Mouse (Mus musculus): ENCODE results near the gene 4931417E11Rik.

4931417E11Rik gene

GRCm38 (mm10) chr6:73469567-73469966, at the start of gene 4931417E11Rik:
TSS of gene 4931417E11Rik (minus strand) at chr6:73469667.
- DNase-seq: no peak

DNA sequence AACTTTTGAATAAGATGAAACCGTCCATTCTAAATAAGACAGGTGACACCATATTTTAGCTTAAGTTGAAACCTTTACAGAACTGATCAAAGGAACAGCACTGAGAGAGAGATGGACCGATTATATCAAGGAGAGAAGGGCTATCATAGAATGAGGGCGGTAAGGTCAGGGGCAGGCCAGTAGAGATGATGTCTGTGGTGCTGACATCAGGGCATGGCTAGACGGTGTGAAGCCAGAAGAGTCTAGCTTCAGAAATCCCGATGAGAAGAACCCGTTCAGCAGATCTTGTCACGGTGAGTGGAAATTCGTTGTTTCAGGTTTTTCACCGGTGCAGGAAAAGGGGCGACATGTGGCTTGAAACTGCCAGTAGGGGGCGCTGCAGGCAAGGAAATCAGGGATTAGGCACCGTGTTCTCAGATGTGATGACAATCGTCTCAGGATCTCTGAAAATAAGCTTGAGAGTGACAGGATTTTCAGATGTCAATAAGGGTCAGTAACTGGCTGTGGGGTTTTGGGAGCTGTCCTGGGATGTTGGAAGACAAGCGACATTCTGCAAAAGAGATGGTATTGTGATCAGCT, 48.4 kb upstream of the 4931417E11Rik start:
- peak; percentile 1 for DNase-seq

- DNase-seq: no peak
Observed at GRCm38 (mm10) chr6:73512907-73513306, 43.4 kb upstream of the 4931417E11Rik start.

GRCm38 (mm10) chr6:73499631-73500030, 30.2 kb upstream of the 4931417E11Rik start:
- no peak for DNase-seq

DNA sequence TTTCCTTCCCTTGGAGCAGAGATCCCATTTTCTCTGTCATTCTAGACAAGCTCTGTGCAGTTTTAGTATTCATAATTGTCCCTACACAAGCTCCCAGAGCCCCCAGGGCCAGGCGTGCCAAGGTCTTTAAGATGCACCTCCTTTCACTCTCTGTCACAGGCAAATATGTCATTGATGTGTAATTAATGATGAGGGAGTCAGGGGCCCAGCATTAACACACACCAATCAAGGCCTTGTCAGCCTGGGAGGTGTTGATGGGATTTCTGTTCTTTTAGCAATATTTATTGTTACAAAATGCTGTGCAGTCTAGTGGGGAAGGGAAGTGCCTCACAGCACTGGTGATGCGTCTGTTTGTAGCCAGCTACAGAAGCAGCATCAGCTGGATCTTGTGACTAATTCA, 27.9 kb upstream of the 4931417E11Rik start:
- no peak for DNase-seq

DNA sequence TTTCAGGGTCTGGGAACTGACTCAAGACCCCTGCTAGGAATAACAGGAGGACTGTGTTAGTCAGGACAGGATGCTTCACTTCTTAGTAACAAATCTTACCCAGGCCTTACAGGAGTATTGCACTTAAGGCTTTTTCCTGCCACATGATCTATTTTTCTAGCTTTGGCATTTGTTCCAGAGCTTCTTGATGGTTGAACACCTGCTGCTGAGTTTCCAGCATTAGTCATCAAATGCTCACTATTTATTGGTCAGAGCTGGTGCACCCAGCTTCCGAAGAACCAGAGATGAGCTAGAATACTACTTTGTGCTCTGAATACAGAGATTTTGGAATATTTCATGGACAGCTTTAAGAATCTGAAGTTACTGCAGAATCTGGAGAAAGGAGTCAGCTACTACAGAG, 21.1 kb upstream of the 4931417E11Rik start:
- no peak for DNase-seq

- DNase-seq: no peak
Observed at GRCm38 (mm10) chr6:73485616-73486015, 16.1 kb upstream of the 4931417E11Rik start.

GRCm38 (mm10) chr6:73466084-73466483, 3.4 kb downstream of the 4931417E11Rik start:
- DNase-seq: no peak

DNA sequence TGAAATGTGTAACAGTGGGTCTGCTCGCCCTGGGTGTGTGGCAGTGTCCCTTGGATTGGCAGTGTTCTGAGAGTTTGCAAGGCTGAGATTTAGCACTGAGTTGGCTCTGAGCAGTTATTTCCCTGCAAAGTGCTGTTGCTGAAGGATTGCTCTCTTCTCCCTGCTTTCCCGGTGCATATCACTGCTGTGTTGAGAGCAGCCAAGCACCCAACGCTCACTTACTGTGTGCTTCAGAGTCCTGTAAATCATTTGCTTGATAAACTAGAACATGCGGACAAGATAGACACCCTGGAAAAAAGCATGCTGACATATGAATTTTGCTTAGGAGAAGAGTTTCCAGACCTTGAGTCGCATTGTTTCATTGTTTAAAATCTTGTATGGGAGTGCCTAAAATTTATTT, 6.9 kb downstream of the 4931417E11Rik start:
- DNase-seq: no peak

DNA sequence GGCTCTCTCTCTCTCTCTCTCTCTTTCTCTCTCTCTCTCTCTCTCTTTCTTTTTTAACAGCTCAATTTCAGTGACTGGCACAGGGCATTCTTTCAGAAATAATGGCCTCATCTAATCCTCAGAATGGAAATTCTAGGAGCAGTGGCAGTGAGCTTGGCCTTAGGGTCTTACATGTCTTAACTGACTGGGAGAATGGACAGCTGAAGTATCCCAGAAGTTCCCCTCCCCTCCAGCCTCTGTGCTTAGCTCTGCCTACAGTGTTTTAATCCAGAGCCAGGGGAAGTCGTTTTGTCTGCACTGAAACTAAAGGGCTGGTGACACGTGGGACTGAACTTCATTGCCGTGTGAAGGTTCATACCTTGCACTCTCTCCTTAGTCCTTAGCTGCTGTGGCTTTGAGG, 35.6 kb downstream of the 4931417E11Rik start:
- no peak for DNase-seq

GRCm38 (mm10) chr6:73428618-73429336, 40.7 kb downstream of the 4931417E11Rik start:
- DNase-seq: no peak

GRCm38 (mm10) chr6:73427273-73427812, 42.1 kb downstream of the 4931417E11Rik start:
- DNase-seq: no peak
